Mouse (Mus musculus) forebrain, embryonic 13.5 days (tissue): ENCODE results near the gene Zfp933. TPM values are rescaled to one million over a fixed set of nuclear protein-coding genes. Genes with fewer than 3 reads are reported as not detected.
"Not testable (repeated sequence)": the region's sequence is repeated elsewhere in the genome, so short reads cannot be mapped to it uniquely, and the experiment has no call there.

Source experiments
- ATAC-seq: fragments of 200-750 bp; cut with Nextera tagmentation; 2 replicates; pipeline ENCODE4 v1.8.0; 2017
- H3K27ac ChIP-seq: fragments of 300-500 bp; sonication (generic); 2 replicates; pipeline ENCODE4 v1.5.1; 2015; ENCODE audit warnings: inconsistent platforms, mild to moderate bottlenecking, moderate library complexity
- H3K27me3 ChIP-seq: fragments of 300-500 bp; sonication (generic); 2 replicates; pipeline ENCODE4 v1.6.1; 2015; ENCODE audit warnings: mild to moderate bottlenecking, inconsistent platforms
- H3K36me3 ChIP-seq: fragments of 300-500 bp; sonication (generic); 2 replicates; pipeline ENCODE4 v1.6.1; 2015; ENCODE audit warnings: mild to moderate bottlenecking, inconsistent platforms; ENCODE audit not compliant: poor library complexity, severe bottlenecking
- H3K4me1 ChIP-seq: fragments of 300-500 bp; sonication (generic); 2 replicates; pipeline ENCODE4 v1.6.1; 2015; ENCODE audit warnings: inconsistent platforms
- H3K4me2 ChIP-seq: fragments of 300-500 bp; sonication (generic); 2 replicates; pipeline ENCODE4 v1.6.1; 2015; ENCODE audit warnings: inconsistent platforms, mild to moderate bottlenecking, moderate library complexity
- H3K4me3 ChIP-seq: fragments of 300-500 bp; sonication (generic); 2 replicates; pipeline ENCODE4 v1.5.1; 2015; ENCODE audit warnings: mild to moderate bottlenecking, inconsistent platforms
- H3K9ac ChIP-seq: fragments of 300-500 bp; sonication (generic); 2 replicates; pipeline ENCODE4 v1.6.1; 2015; ENCODE audit warnings: mild to moderate bottlenecking, inconsistent platforms
- H3K9me3 ChIP-seq: fragments of 300-500 bp; sonication (generic); replicated peaks from 2 replicates; pipeline ENCODE4 v1.6.1; 2016; ENCODE audit warnings: inconsistent platforms
- WGBS: fragments of 180-500 bp; shearing (Covaris S2); methylation state at CpG from one replicate; pipeline ENCODE4 v1.1.7; 2015; 5-methylcytosine and 5-hydroxymethylcytosine counted together
- polyA plus RNA-seq: library from polyadenylated mRNA; unstranded; fragments of >200 nt; fragmentation: Nextera tagmentation; extraction: Ambion mirVana; gene quantifications from 2 replicates; pipeline ENCODE4 v1.2.1, GENCODE M21; 2015

Zfp933 gene
- polyA plus RNA-seq, 1 experiment from 2014 or later: 6.6 TPM

GRCm38 (mm10) chr4:147842871-147843270, 5.3 kb downstream of the Zfp933 start:
- no peak overlapping the region for H3K9ac ChIP-seq
- ATAC-seq: no peak
- H3K4me2 ChIP-seq: no peak overlapping the region
- H3K27me3 ChIP-seq: no peaks in the 10 kb centered on the region
- 98% methylated on average over 3 of the region's 3 CpGs for WGBS
- peaks cover 30% of the 10 kb centered on the region for H3K9me3 ChIP-seq
- H3K27ac ChIP-seq: no peak overlapping the region
- no peak overlapping the region for H3K4me3 ChIP-seq
- peaks cover 59% of the 10 kb centered on the region for H3K36me3 ChIP-seq
- peaks cover 6% of the 10 kb centered on the region for H3K4me1 ChIP-seq

GRCm38 (mm10) chr4:147839282-147839681, 8.9 kb downstream of the Zfp933 start:
- ATAC-seq, H3K27ac ChIP-seq, H3K9ac ChIP-seq, H3K27me3 ChIP-seq, H3K4me2 ChIP-seq, H3K4me3 ChIP-seq, H3K4me1 ChIP-seq: not testable (repeated sequence)
- H3K9me3 ChIP-seq: peaks cover 30% of the 10 kb centered on the region
- WGBS: 99% methylated on average over 11 of the region's 26 CpGs
- peaks cover 37% of the 10 kb centered on the region for H3K36me3 ChIP-seq

GRCm38 (mm10) chr4:147824389-147824788, 23.8 kb downstream of the Zfp933 start:
- H3K4me1 ChIP-seq: no peaks in the 10 kb centered on the region
- peaks cover 74% of the 10 kb centered on the region for H3K9me3 ChIP-seq
- H3K27ac ChIP-seq: no peak overlapping the region
- ATAC-seq: no peak
- H3K4me2 ChIP-seq: no peak overlapping the region
- H3K27me3 ChIP-seq: no peaks in the 10 kb centered on the region
- H3K9ac ChIP-seq: no peak overlapping the region
- H3K4me3 ChIP-seq: no peak overlapping the region
- peaks cover 73% of the 10 kb centered on the region for H3K36me3 ChIP-seq
- 95% methylated on average over 4 of the region's 4 CpGs for WGBS

GRCm38 (mm10) chr4:147821414-147821813, 26.8 kb downstream of the Zfp933 start:
- WGBS: 87% methylated on average over 3 of the region's 3 CpGs
- H3K4me1 ChIP-seq, ATAC-seq, H3K27ac ChIP-seq, H3K9ac ChIP-seq, H3K4me3 ChIP-seq, H3K27me3 ChIP-seq, H3K4me2 ChIP-seq: not testable (repeated sequence)
- peaks cover 71% of the 10 kb centered on the region for H3K9me3 ChIP-seq
- H3K36me3 ChIP-seq: peaks cover 43% of the 10 kb centered on the region

- H3K9ac ChIP-seq, H3K27ac ChIP-seq, H3K4me2 ChIP-seq, H3K4me1 ChIP-seq, ATAC-seq, H3K27me3 ChIP-seq, H3K4me3 ChIP-seq: not testable (repeated sequence)
- Histone ChIP-seq H3K9me3 (peaks cover 58% of the 10 kb centered on the region), H3K36me3 (peaks cover 26% of the 10 kb centered on the region)
- 84% methylated on average over 7 of the region's 7 CpGs for WGBS
These were observed 28.5 kb downstream of the Zfp933 start for GRCm38 (mm10) chr4:147819659-147820058.

- H3K9ac ChIP-seq: no peak overlapping the region
- H3K4me3 ChIP-seq: no peak overlapping the region
- 0 out of 2 replicates have a peak, but pooled peaks cover 19% of the 10 kb centered on the region for H3K9me3 ChIP-seq
- ATAC-seq: no peak
- WGBS: 81% methylated on average over 2 of the region's 2 CpGs
- H3K36me3 ChIP-seq: no peaks in the 10 kb centered on the region
- H3K27ac ChIP-seq: no peak overlapping the region
- no peaks in the 10 kb centered on the region for H3K4me1 ChIP-seq
- no peaks in the 10 kb centered on the region for H3K27me3 ChIP-seq
- H3K4me2 ChIP-seq: no peak overlapping the region
These were observed 33.5 kb downstream of the Zfp933 start for GRCm38 (mm10) chr4:147814592-147815167.

- H3K36me3 ChIP-seq: no peaks in the 10 kb centered on the region
- H3K4me2 ChIP-seq: no peak overlapping the region
- H3K9ac ChIP-seq: no peak overlapping the region
- WGBS: 47% methylated on average over 5 of the region's 5 CpGs
- peaks cover 12% of the 10 kb centered on the region; the same call in 1 of the 2 replicates for H3K9me3 ChIP-seq
- no peaks in the 10 kb centered on the region for H3K27me3 ChIP-seq
- ATAC-seq: no peak
- no peak overlapping the region for H3K4me3 ChIP-seq
- no peak overlapping the region for H3K27ac ChIP-seq
- H3K4me1 ChIP-seq: peaks cover 6% of the 10 kb centered on the region; the same call in 1 of the 2 replicates
These were observed 34.9 kb downstream of the Zfp933 start for GRCm38 (mm10) chr4:147813249-147813765.

- not testable (repeated sequence) for H3K9me3 ChIP-seq, H3K27ac ChIP-seq, H3K36me3 ChIP-seq, ATAC-seq, H3K9ac ChIP-seq, H3K4me1 ChIP-seq, H3K27me3 ChIP-seq
- Histone ChIP-seq H3K4me2 (peak overlapping the region; percentile 72), H3K4me3 (peak overlapping the region; percentile 49)
- WGBS: 46% methylated on average over 2 of the region's 2 CpGs
These were observed 38.2 kb downstream of the Zfp933 start for GRCm38 (mm10) chr4:147809966-147810304.

GRCm38 (mm10) chr4:147809292-147809965, 38.7 kb downstream of the Zfp933 start, which contains the start of gene Zfp984:
Zfp984 (minus strand) TSS chr4:147809788.
- H3K27ac ChIP-seq, H3K9me3 ChIP-seq, H3K4me1 ChIP-seq, H3K36me3 ChIP-seq, H3K27me3 ChIP-seq: not testable (repeated sequence)
- ATAC-seq: peak; percentile 38; the same call in 1 of the 2 replicates
- peak within 1 kb of the TSS; percentile 58 for H3K9ac ChIP-seq
- peak within 1 kb of the TSS; percentile 72 for H3K4me2 ChIP-seq
- WGBS: 16% methylated on average over 15 of the region's 15 CpGs
- peak within 1 kb of the TSS; percentile 49 for H3K4me3 ChIP-seq

GRCm38 (mm10) chr4:147808483-147808882, 39.7 kb downstream of the Zfp933 start:
- not testable (repeated sequence) for H3K9ac ChIP-seq, H3K27me3 ChIP-seq, H3K4me1 ChIP-seq, H3K27ac ChIP-seq, ATAC-seq, H3K9me3 ChIP-seq
- Histone ChIP-seq H3K4me3 (0 out of 2 replicates have a peak overlapping the region, but pooled peaks have one; percentile 49), H3K4me2 (peak overlapping the region; percentile 72; the same call in 1 of the 2 replicates), H3K36me3 (peaks cover 10% of the 10 kb centered on the region)
- 81% methylated on average over 4 of the region's 4 CpGs for WGBS

- ATAC-seq, H3K36me3 ChIP-seq, H3K4me2 ChIP-seq, H3K27ac ChIP-seq, H3K27me3 ChIP-seq, H3K4me1 ChIP-seq, H3K9ac ChIP-seq, H3K4me3 ChIP-seq: not testable (repeated sequence)
- WGBS: 93% methylated on average over 1 of the region's 1 CpGs
- peaks cover 25% of the 10 kb centered on the region for H3K9me3 ChIP-seq
These were observed 52.9 kb downstream of the Zfp933 start for GRCm38 (mm10) chr4:147795308-147795707.

- peaks cover 25% of the 10 kb centered on the region for H3K9me3 ChIP-seq
- H3K27ac ChIP-seq, ATAC-seq, H3K9ac ChIP-seq, H3K36me3 ChIP-seq, H3K4me2 ChIP-seq, H3K4me3 ChIP-seq, H3K4me1 ChIP-seq, H3K27me3 ChIP-seq: not testable (repeated sequence)
- 95% methylated on average over 3 of the region's 3 CpGs for WGBS
These were observed 54.0 kb downstream of the Zfp933 start for GRCm38 (mm10) chr4:147794026-147794665.
